Mouse (Mus musculus) monocyte, adult 5-6 weeks (primary cell): ENCODE results near the gene Ppfibp2. TPM values are rescaled to one million over a fixed set of nuclear protein-coding genes. Genes with fewer than 3 reads are reported as not detected.
A peak's percentile ranks its signal among the peaks of the same experiment; 100 is the strongest.

Source experiments
- ATAC-seq: fragments of 153-309, 156-312 bp; replicated peaks from 2 replicates; pipeline ENCODE4 v1.8.0; 2017; ENCODE audit warnings: mild to moderate bottlenecking; ENCODE audit not compliant: low TSS enrichment, insufficient number of reproducible peaks, severe bottlenecking, poor library complexity, low FRiP score
- total RNA-seq: library from RNA; stranded (forward); fragments of 200-1000, 200-491, 200-594 nt; gene quantifications from 3 replicates; pipeline ENCODE4 v1.2.3, GENCODE M21; 2017

Ppfibp2 gene
- total RNA-seq, 1 experiment from 2014 or later: 20.0 TPM

DNA sequence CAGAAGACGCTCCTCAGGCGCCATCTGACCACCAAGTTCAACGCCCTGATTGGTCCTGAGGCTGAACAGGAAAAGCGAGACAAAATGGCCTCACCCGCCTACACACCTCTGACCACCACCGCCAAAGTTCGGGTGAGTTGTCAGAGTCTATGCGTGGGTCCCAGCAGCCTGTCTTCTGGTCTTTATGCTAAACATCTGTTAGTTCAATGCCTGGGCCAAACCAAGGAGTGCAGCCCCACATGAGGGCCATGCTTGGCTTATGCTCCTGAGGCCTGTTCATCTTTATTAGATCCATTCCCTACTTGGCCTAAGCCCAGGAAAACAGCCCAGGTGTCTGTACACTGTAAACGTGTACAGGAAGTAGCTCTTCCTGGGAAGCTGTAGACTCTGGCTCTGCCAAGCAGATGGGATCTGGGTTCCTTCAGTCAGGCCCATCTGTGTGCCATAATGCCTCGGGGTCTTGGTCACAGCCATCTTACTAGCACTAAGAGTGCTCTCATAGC lies 148.0 kb downstream of the Ppfibp2 start:
- ATAC-seq: no peak

DNA sequence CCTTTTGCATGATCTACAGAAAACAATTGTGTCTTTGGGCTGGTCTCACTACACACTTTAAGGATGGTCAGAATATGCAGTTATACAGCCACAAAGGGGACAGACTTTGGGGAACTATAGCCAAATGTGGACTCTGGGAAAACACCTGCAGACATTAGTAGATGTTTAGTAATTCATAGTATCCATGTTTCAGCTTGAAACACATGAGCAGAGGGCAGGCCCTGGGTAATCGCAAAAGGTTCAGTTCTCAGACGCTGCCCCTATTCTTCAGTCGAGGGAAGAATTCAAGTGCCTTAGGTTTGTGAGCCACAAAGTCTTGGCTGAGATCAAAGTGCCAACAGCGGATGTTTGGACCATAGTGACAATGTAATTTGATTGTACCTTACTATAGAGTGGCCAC lies 149.4 kb downstream of the Ppfibp2 start:
- ATAC-seq: no peak

DNA sequence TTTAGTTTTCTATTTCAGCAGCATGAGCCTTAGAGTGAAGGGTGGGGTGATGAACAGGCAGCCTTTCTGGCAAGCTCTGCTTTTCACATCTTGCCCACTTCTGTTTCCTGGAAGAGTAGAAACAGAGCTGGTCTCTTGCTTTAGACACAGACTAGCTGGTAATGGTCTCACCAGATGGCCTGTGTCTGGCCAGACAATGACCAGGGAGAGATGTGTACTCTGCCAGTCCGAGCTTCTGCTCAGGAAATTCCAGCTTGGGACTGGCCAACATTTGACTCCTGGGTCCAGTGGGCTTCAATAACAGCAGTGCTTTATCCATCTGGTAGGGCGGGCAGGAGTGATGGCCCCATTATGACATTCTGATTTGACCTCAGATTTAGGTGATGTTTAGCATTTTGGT lies 150.1 kb downstream of the Ppfibp2 start:
- ATAC-seq: no peak

DNA sequence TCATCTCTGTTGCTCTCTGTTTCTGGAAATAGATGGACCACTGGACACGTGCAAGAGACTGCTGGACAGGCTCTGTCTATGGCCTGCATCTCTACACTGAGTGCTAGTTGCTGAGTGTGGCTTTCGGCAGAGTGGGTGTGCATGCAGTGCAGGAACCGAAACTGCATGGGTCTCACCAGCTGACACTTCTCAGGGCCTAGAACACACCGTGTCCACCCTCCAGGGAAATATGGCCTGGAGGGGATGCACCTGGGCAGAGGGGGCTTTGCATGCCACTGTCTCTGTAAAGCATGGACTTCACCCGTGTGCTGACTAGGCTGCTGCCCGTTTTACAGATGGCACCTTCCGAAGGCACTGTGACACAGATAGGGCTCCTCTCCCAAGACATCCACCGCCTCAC lies 151.0 kb downstream of the Ppfibp2 start:
- no peak for ATAC-seq

DNA sequence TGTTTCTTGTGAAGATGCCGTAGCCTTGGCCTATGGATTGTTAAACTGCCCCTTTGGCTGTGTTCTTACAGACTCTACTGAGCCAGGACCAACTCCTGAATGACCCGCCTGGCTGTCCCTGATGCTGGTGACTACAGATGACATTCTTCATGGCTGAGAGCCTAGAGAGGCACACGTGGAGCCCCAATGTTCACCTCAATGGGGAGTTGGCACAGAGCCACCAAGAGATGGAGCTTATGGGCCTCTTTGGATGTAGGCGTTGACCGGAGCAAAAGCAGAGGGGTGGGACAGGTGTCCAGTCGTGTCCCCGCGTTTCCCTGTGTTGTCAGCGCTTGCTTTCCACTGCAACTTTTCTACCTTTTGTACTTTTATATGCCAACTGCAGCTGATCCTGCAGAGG lies 152.5 kb downstream of the Ppfibp2 start:
- no peak for ATAC-seq

DNA sequence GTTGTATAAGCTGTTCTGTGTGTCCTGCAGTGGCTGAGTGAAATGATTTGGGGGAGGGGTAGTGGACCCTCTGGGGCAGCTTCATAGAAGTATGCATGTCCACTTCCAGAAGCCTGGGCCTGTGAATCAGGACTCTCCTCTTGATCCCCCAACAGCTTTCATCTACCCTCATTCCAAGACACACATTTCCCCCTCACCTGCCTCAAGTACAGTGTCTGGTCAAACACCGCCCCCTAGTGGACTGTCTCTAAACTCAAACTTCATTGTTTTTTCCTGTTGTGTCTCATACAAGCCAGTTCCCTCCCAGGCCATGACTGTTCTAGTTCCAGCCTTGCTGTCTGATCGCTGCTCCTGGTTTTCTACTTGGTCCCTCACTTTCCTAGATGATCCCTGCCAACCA lies 152.9 kb downstream of the Ppfibp2 start:
- no peak for ATAC-seq

DNA sequence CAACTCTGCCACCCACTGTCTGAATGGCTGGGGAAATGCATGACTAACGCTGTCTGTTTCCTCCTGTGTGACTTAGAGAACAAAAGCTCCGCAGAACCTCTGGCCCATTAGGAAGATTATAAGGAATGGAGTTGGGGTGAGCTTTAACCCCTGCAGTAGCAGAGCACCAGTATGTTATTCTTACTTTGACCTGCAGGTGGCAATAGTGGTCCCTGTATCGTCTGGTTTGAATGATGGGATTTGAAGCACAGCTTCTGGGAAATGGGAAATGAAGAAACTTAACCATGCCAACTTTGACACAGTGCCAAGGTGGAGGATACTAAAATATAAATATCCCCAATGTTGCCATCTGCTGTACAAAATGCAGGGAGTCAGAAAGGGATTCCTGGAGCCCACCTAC lies 154.3 kb downstream of the Ppfibp2 start:
- no peak for ATAC-seq

DNA sequence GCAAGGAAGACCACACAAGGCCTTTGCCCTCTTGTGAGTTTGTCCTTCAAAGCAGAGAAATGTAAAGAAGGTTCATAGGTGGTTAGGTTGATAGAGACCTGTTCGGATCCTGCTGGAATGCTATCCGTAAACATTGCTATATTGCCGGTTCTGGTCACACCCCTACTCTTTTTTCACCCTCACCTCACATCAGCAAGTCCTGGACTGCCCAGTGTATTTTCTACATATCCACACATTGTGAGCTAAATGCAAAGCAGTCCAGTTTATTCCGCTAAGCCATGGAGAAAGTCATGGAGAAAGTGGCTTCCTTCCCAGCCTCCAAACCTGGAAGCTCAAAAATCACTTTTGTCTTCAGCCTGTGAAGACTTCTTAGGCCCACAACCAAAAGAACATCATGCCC lies 154.7 kb downstream of the Ppfibp2 start:
- no peak for ATAC-seq

DNA sequence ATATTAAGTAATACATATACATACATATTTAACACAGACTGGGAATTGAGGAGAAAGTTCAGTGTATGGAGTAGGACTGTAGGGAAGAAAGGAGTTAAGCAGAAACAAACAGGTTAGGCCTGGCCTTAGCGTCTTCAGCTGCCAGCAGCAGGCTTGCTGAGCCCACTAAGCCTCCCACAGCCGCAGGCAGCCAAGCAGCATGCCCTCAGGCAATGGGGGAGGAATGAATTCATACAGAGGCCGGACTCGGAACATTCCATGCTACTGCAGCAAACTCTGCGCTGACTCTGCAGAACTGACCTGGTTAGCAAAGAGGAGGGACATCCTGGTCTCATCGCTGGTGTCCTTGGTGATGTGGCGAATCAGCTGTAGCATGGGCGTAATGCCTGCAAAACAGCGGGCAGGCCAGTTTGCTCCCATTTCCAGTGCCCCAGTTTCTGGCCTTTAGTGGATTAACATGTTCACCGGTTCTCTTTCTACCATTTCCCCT lies 157.1 kb downstream of the Ppfibp2 start:
- no peak for ATAC-seq

DNA sequence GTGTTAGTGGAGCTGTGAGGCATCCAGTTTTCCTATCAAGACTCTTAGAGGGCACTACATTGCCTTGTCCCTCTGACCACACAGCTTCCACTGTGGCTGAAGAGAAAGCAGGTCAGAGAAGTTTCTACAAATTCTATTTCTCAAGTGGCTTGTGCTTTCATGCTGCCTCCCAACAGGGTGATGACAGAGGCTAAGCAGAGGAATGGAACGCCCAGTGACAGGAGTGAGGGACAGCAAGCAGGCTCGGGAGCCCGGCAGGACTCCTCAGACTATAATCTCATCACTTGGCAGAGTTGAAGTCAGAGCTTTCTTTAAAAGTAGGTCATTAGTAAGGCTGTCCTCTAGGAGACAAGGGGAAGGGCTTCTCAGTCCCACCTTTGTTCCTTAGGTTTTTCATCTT lies 160.9 kb downstream of the Ppfibp2 start:
- no peak for ATAC-seq

DNA sequence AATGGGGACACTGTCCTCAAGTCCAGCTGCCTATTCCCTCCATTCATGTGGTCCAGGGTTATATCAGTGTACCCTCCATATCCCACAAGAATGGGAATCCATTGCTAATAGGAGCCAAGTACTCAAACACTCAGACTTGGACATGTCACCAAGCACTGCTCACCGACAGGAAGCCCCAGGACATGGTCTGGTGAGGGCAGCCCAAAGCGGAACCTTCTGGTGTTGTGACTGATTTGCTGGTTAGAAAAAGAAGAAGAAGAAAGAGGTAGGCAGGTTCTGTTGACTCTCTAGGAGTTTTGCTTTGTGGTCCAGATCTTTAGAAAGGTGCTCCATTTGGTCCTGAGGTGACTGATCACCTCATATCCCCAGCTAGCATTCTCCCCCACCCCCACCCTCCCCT lies 161.7 kb downstream of the Ppfibp2 start:
- ATAC-seq: no peak

DNA sequence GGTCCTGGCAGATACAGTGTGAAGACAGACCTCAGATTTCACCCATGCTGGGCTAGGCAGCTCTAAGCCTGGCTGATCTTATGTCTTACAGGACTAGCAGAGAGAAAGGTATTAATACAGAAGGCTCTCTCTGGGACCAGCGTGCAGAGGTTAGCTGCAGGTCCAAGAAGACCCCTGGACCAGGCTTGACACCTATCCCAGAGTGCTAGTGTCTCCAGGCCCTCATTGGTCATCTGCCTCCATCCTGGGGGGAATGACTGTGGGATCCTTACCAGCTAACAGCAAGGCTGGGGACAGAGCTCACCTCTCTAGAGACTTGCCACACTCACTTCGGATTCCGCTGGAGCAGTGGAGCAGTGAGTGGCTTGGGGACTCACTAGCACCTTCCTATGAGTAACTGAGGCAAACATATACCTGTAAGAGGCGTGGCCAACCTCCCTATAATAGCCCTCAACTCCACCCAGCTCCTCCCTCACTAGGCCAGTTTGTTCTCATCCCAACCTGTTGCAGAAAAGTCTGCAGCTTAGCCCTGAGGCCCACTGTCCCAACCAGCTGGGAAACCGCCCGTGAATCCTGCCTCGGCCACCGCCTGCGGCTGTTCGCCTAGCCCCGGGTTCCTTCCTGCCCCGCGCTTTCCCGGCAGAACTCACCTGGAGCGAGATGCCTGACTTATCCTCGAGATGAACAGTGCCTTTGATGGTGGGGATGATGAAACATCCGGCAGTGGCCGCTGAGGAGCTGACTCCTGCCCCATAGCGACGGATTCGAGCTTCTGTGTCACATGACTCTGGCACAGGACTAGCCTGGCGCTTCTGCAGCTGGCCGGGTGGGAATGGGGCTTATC lies 162.5 kb downstream of the Ppfibp2 start, which contains the start of gene Cyb5r2:
Gene Cyb5r2, minus strand, starts transcription at position 725 of the 844 bp plus-strand sequence.
- 0 out of 2 replicates have a peak, but pooled peaks have one; percentile 22 for ATAC-seq

DNA sequence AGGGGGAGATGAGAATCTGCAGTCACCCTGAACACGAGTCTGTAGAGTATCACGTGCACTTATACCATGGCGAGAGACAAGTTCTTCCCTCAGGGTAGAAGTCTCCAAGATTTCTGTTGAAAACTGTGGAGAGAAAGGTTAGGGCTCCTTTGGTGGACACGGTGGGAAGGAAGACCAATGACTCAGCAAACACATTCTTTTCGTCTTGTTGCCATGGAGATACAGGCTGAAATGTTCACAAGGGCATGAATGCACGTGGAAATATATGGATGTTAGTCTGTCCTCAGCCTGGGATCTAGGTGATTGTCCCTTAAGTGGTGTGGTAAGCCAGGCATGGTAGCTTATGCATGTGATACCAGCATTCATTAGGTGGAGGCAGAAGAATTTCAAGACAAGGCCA lies 175.8 kb downstream of the Ppfibp2 start:
- ATAC-seq: no peak

DNA sequence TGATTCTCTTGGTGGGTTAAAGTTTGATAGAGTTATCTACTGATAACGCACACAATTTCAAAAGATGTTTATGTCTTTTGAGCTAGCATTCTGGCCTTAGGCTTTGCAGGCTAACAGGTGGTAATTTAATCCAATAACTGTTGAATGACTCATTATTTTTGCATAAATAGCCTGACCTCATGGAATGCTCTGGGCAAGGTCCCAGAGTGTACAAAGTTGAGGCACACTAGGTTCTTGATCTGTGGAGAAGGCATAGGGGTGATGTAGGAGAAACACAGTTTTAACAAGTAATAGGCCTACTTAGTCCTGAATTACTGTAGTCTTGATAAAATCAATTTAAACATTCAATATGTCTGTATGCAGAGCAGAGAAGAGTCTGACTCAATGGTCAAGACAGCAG lies 183.2 kb downstream of the Ppfibp2 start:
- ATAC-seq: no peak

DNA sequence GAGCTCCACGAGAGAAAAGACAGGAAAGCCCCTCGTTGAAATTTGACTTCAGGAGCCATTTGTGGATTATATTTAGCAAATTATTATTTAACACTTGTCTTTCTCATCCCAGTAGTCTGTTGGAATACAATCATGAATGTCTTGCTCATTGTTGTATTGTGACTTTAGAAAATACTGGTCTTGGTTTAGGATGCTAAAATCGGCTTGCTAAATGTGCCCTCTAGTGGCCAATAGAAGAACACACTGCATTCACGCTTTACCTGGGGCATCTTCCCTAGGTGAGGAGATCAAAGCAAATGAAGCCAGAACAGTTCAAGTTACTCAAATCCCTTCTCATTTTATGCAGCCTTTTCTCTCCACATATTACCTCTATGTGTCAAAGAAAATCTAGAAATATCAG lies 184.6 kb downstream of the Ppfibp2 start:
- ATAC-seq: no peak

DNA sequence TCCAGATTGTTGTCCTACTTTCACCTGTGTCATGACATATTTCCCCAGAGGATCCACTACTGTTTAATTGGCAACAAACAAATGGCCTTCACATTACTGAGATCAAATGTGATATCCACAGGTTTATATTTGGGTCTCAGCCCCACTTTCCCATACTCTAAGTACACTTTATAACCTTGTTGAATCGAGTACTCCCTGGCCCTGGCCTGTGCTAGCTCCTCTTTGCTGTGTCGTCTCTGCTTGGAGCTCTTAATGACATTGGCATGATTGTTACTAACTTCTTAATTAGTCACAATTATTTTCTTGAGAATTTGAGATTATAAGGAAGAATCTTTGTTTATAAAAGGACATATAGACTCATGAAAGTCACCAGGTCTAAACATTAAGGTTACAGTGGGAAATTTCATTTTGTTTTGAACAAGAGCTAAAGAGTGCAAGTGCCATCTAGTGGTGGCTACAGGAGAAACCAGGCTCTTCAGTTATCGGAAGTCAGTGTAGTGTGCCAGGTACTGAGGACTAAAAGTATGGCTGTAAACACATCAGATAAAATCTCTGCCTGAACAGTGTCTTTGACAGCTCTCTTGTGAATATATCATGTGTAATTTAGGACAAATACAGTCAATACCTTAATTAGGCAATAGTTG lies 193.1 kb downstream of the Ppfibp2 start:
- ATAC-seq: no peak

DNA sequence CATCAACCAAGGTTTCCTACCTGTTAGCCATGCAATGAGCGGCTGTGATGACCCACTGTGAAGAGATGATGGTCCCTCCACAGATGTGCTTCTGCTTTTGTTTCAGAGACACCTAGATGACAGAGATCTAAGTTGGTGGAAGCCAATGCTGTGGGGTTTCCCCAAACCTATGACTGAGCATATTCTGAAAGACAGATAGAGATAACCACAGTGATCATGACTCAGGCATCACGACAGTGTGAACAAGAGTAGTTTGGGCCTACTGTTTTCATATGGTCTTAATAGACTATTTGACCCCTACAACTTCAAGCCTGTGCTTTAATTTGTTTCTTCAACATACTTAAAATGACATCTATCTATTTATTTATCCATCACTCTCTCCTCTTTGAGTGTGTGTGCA lies 201.5 kb downstream of the Ppfibp2 start:
- no peak for ATAC-seq
